Mouse (Mus musculus) intestine, embryonic 15.5 days (tissue): ENCODE measurements around the gene Llgl2. TPM values are rescaled to one million over a fixed set of nuclear protein-coding genes. Genes with fewer than 3 reads are reported as not detected.

ENCODE experiments used
- ATAC-seq: fragments of 200-750 bp; cut with Nextera tagmentation; 2 replicates; pipeline ENCODE4 v1.8.0; 2017; ENCODE audit warnings: moderate TSS enrichment, moderate library complexity
- H3K27ac ChIP-seq: fragments of 300-500 bp; sonication (generic); 2 replicates; pipeline ENCODE4 v1.5.1; 2015; ENCODE audit warnings: mild to moderate bottlenecking, inconsistent platforms
- H3K27me3 ChIP-seq: fragments of 300-500 bp; sonication (generic); replicated peaks from 2 replicates; pipeline ENCODE4 v1.6.1; 2015; ENCODE audit warnings: inconsistent platforms
- H3K36me3 ChIP-seq: fragments of 300-500 bp; sonication (generic); 2 replicates; pipeline ENCODE4 v1.6.1; 2015; ENCODE audit warnings: inconsistent platforms
- H3K4me1 ChIP-seq: fragments of 300-500 bp; sonication (generic); replicated peaks from 2 replicates; pipeline ENCODE4 v1.6.1; 2015; ENCODE audit warnings: inconsistent platforms
- H3K4me2 ChIP-seq: fragments of 300-500 bp; sonication (generic); replicated peaks from 2 replicates; pipeline ENCODE4 v1.6.1; 2015; ENCODE audit warnings: mild to moderate bottlenecking, inconsistent platforms
- H3K4me3 ChIP-seq: fragments of 300-500 bp; sonication (generic); replicated peaks from 2 replicates; pipeline ENCODE4 v1.5.1; 2015; ENCODE audit warnings: inconsistent platforms
- H3K9ac ChIP-seq: fragments of 300-500 bp; sonication (generic); 2 replicates; pipeline ENCODE4 v1.6.1; 2015; ENCODE audit warnings: inconsistent platforms
- H3K9me3 ChIP-seq: fragments of 300-500 bp; sonication (generic); 2 replicates; pipeline ENCODE4 v1.6.1; 2016; ENCODE audit warnings: inconsistent platforms
- WGBS: fragments of 180-500 bp; shearing (Covaris S2); methylation state at CpG from one replicate; pipeline ENCODE4 v1.1.7; 2015; 5-methylcytosine and 5-hydroxymethylcytosine counted together
- polyA plus RNA-seq: library from polyadenylated mRNA; unstranded; fragments of >200 nt; fragmentation: Nextera tagmentation; extraction: Ambion mirVana; gene quantifications from 2 replicates; pipeline ENCODE4 v1.2.1, GENCODE M21; 2015

The Llgl2 gene
- polyA plus RNA-seq, 1 experiment from 2014 or later = 77.2 TPM

DNA sequence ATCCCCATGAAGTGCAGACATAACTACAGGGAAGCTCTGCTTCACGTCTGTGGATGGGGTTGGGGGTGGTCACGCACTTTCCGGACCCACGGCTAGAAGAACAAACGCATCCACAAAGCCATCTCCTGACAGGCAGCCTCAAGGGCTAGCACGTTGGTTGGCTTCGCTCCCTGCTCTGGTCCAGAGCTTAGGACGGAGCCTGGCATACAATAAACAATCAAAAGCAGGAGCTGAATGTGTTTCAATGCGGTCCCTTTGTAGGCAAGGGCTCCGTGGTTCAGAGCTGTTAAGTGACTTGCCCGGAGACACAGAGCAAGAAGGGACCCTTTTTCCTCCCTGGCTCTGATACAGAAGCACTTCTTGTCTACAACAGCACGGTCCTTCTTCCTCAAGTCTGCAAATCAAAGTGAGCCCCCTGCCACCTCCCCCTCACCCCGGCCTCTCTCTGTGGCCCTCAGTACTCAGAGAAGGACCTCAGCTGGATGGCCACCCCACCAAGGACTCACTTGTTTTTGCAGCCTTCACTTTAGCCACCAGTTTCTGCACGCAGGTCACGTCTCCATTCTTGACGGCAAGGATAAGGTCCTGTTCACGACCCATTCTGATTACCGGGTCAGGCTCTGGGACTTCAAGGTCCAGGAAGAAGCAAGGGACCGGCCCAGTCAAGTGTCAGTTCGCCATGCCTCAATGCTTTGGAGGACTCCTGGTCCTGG, 12.3 kb upstream of the Llgl2 start:
- H3K9me3 ChIP-seq = no peaks in the 10 kb centered on the region
- H3K4me3 ChIP-seq = peak overlapping the region; percentile 72
- H3K27ac ChIP-seq = peak overlapping the region; percentile 83
- peaks cover 64% of the 10 kb centered on the region for H3K4me1 ChIP-seq
- WGBS = 71% methylated on average over 20 of the region's 20 CpGs
- peak overlapping the region; percentile 86 for H3K9ac ChIP-seq
- H3K27me3 ChIP-seq = no peaks in the 10 kb centered on the region
- ATAC-seq = no peak
- H3K4me2 ChIP-seq = peak overlapping the region; percentile 86
- peaks cover 7% of the 10 kb centered on the region; the same call in 1 of the 2 replicates for H3K36me3 ChIP-seq

DNA sequence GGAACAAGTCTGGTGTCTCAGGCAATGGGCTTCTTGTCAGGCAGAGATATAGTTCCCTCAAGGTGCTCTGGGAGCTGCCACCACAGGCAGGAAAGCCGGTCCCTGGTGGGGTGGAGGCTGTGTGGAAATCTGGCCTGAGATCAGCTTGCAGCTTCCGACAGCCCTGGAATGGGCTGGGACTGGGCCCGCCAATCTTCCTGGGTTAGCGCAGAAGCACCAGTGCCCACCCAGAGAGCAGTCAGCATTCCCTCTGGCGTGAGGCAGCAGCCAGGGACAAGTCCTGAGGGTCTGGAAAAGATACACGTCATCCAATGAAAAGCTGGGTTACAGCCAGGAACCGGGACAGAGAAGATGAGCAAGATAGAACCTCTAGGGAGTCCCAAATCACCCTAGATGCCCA, 11.8 kb upstream of the Llgl2 start:
- H3K27ac ChIP-seq = peak overlapping the region; percentile 83
- H3K36me3 ChIP-seq = peaks cover 1% of the 10 kb centered on the region; the same call in 1 of the 2 replicates
- no peaks in the 10 kb centered on the region for H3K27me3 ChIP-seq
- H3K9me3 ChIP-seq = no peaks in the 10 kb centered on the region
- H3K4me2 ChIP-seq = peak overlapping the region; percentile 86
- peak overlapping the region; percentile 86 for H3K9ac ChIP-seq
- peak overlapping the region; percentile 72 for H3K4me3 ChIP-seq
- no peak for ATAC-seq
- peaks cover 63% of the 10 kb centered on the region for H3K4me1 ChIP-seq
- WGBS = 34% methylated on average over 7 of the region's 7 CpGs

GRCm38 (mm10) chr11:115812533-115813420, 11.1 kb upstream of the Llgl2 start:
- peaks cover 57% of the 10 kb centered on the region for H3K4me1 ChIP-seq
- H3K4me3 ChIP-seq = peak overlapping the region; percentile 72
- peak; percentile 12 for ATAC-seq
- 2% methylated on average over 28 of the region's 28 CpGs for WGBS
- no peaks in the 10 kb centered on the region for H3K27me3 ChIP-seq
- peak overlapping the region; percentile 86 for H3K4me2 ChIP-seq
- peak overlapping the region; percentile 86 for H3K9ac ChIP-seq
- H3K27ac ChIP-seq = peak overlapping the region; percentile 83
- no peaks in the 10 kb centered on the region for H3K36me3 ChIP-seq
- no peaks in the 10 kb centered on the region for H3K9me3 ChIP-seq

DNA sequence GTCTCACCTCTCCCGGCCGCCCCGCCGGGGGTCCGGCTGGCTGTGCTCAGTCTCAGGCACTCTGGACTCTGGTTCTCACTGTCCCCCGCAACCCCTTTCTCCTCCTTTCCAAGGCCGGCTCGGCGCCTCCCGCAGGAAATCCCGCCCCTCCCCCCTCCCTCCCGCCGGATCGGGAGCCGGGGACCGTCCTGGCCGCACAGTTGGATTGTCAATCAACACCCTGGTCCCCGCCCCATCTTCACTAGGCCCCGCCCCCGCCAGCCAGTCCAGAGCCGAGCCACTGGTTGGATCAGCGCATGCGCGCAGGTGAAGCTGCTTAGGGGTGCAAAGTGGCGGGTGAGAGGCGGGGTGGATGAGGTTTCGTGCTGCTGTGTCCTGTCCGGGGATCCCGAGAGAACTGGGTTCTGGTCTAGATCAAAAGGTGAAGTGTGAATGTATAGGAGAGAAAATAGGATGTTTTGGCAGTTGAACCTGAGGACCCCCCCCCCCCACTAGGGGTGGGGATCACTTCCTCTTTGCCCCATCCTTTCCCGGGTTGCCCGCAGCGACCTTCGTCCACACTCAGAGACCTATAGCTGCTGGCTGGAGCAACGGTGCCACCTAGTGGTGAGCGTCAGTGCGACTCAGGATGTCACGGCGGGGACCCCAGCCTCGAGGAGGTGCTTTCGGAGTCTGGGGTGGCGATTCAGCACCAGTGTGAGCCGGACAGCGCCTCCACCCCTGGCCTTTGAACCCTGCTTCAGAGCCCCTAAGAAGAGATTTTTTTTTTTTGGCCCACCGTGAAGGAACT, 10.1 kb upstream of the Llgl2 start, which contains the start of gene Caskin2:
Gene Caskin2 (minus strand): TSS at position 133 of the 790 bp plus-strand sequence.
- ATAC-seq = peak; percentile 92
- H3K4me3 ChIP-seq = peak within 1 kb of the TSS; percentile 72
- peak within 1 kb of the TSS; percentile 86 for H3K4me2 ChIP-seq
- H3K4me1 ChIP-seq = peaks cover 50% of the 10 kb centered on the region
- no peaks in the 10 kb centered on the region for H3K36me3 ChIP-seq
- peak within 1 kb of the TSS; percentile 83 for H3K27ac ChIP-seq
- no peaks in the 10 kb centered on the region for H3K27me3 ChIP-seq
- no peaks in the 10 kb centered on the region for H3K9me3 ChIP-seq
- peak within 1 kb of the TSS; percentile 86 for H3K9ac ChIP-seq
- under 1% methylated on average over 44 of the region's 44 CpGs for WGBS

- no peaks in the 10 kb centered on the region for H3K27me3 ChIP-seq
- H3K9me3 ChIP-seq = no peaks in the 10 kb centered on the region
- H3K4me1 ChIP-seq = peaks cover 38% of the 10 kb centered on the region
- H3K4me3 ChIP-seq = peak within 1 kb of the TSS; percentile 72
- H3K27ac ChIP-seq = peak within 1 kb of the TSS; percentile 83
- H3K9ac ChIP-seq = peak within 1 kb of the TSS; percentile 70
- peak within 1 kb of the TSS; percentile 86 for H3K4me2 ChIP-seq
- under 1% methylated on average over 77 of the region's 84 CpGs for WGBS
- H3K36me3 ChIP-seq = peaks cover 2% of the 10 kb centered on the region
- peak; percentile 70 for ATAC-seq
Observed at GRCm38 (mm10) chr11:115814605-115815450, 9.0 kb upstream of the Llgl2 start, which contains the start of gene Tsen54. TSS of gene Tsen54 (plus strand) at chr11:115814724.

GRCm38 (mm10) chr11:115817331-115817730, 6.5 kb upstream of the Llgl2 start:
- H3K36me3 ChIP-seq = peaks cover 10% of the 10 kb centered on the region
- H3K9me3 ChIP-seq = no peaks in the 10 kb centered on the region
- no peaks in the 10 kb centered on the region for H3K27me3 ChIP-seq
- H3K4me1 ChIP-seq = peaks cover 16% of the 10 kb centered on the region
- H3K4me3 ChIP-seq = no peak overlapping the region
- 86% methylated on average over 5 of the region's 5 CpGs for WGBS
- no peak for ATAC-seq
- no peak overlapping the region for H3K9ac ChIP-seq
- H3K4me2 ChIP-seq = no peak overlapping the region
- H3K27ac ChIP-seq = no peak overlapping the region

- Histone ChIP-seq H3K9me3 (no peaks in the 10 kb centered on the region), H3K4me3 (no peak overlapping the region), H3K4me2 (no peak overlapping the region), H3K27me3 (no peaks in the 10 kb centered on the region), H3K4me1 (peaks cover 14% of the 10 kb centered on the region), H3K9ac (no peak overlapping the region), H3K27ac (no peak overlapping the region), H3K36me3 (peaks cover 10% of the 10 kb centered on the region)
- ATAC-seq = no peak
- WGBS = 84% methylated on average over 16 of the region's 16 CpGs
Observed at GRCm38 (mm10) chr11:115819915-115820623, 3.8 kb upstream of the Llgl2 start.

DNA sequence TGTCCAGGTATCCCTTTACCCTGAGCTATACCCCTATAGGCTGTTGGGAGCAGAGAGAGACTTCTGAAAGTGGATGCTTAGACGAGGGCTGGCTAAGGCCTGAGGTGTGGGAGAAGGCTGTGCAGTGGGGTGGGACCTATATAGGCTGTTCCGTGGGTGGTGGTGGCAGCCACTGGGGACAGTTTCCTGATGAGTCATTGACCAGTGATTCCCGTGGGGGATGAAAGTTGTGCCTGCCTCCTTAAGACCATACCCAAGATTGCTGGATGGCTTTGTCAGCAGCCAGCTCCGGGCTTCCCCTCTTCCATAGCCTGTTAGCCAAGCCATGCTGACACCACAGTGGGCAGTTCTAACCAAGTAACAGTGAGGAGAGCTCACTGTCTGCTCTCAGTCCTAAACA, 2.8 kb upstream of the Llgl2 start:
- H3K36me3 ChIP-seq = peaks cover 10% of the 10 kb centered on the region
- no peak overlapping the region for H3K4me2 ChIP-seq
- no peak overlapping the region for H3K27ac ChIP-seq
- H3K9ac ChIP-seq = no peak overlapping the region
- H3K27me3 ChIP-seq = no peaks in the 10 kb centered on the region
- no peaks in the 10 kb centered on the region for H3K9me3 ChIP-seq
- H3K4me1 ChIP-seq = 0 out of 2 replicates have a peak, but pooled peaks cover 8% of the 10 kb centered on the region
- ATAC-seq = no peak
- WGBS = 77% methylated on average over 4 of the region's 4 CpGs
- no peak overlapping the region for H3K4me3 ChIP-seq

DNA sequence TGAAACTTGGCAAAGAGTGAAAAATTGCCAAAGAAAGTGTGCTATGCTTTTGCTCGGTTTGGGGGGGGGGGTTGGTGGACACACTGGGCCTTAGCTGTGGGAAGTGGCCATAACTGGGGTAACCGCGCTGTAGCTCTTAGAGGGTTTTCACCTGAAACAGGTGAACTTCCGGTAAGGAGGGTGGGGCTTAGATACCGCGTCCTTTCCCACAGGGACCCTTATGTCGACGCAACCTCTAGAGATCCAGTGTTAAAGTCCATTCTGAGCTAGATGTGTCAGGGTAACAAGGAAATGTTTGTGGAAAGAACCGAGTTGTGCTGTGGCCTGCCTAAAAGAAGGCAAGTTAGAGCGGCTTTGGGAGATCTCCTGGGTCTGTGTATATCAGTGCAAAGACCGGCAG, 964 bp downstream of the Llgl2 start:
- peak overlapping the region; percentile 76 for H3K4me3 ChIP-seq
- H3K4me1 ChIP-seq = peaks cover 25% of the 10 kb centered on the region; the same call in 1 of the 2 replicates
- ATAC-seq = peak; percentile 51
- H3K27me3 ChIP-seq = no peaks in the 10 kb centered on the region
- peak overlapping the region; percentile 75 for H3K9ac ChIP-seq
- no peaks in the 10 kb centered on the region for H3K9me3 ChIP-seq
- H3K36me3 ChIP-seq = peaks cover 8% of the 10 kb centered on the region
- 11% methylated on average over 11 of the region's 11 CpGs for WGBS
- H3K27ac ChIP-seq = peak overlapping the region; percentile 84
- peak overlapping the region; percentile 91 for H3K4me2 ChIP-seq

GRCm38 (mm10) chr11:115826487-115826886, 2.6 kb downstream of the Llgl2 start:
- ATAC-seq = no peak
- no peaks in the 10 kb centered on the region for H3K36me3 ChIP-seq
- no peak overlapping the region for H3K27ac ChIP-seq
- peak overlapping the region; percentile 91 for H3K4me2 ChIP-seq
- no peak overlapping the region; the same call in 1 of the 2 replicates for H3K9ac ChIP-seq
- H3K4me3 ChIP-seq = 0 out of 2 replicates have a peak overlapping the region, but pooled peaks have one; percentile 4
- H3K4me1 ChIP-seq = peaks cover 38% of the 10 kb centered on the region
- no peaks in the 10 kb centered on the region for H3K27me3 ChIP-seq
- H3K9me3 ChIP-seq = no peaks in the 10 kb centered on the region
- WGBS = 58% methylated on average over 5 of the region's 5 CpGs
